Mouse (Mus musculus) liver, embryonic 14.5 days (tissue): Measurements from ENCODE around the gene Mbnl2. TPM values are rescaled to one million over a fixed set of nuclear protein-coding genes. Genes with fewer than 3 reads are reported as not detected.

Experiments used
- ATAC-seq: fragments of 200-750 bp; cut with Nextera tagmentation; 2 replicates; pipeline ENCODE4 v1.8.0; 2017; ENCODE audit warnings: moderate number of reproducible peaks, mild to moderate bottlenecking, moderate library complexity; ENCODE audit not compliant: insufficient read depth
- DNase-seq, 3 experiments: peaks; one replicate each; pipeline ENCODE4 v3.0.0-alpha.2; 2012 to 2013; ENCODE audit warnings: low read depth in 3 of 3, low spot score in 3 of 3
- H3K27ac ChIP-seq: fragments of 300-500 bp; sonication (generic); 2 replicates; pipeline ENCODE4 v1.5.1; 2014; ENCODE audit warnings: moderate library complexity, mild to moderate bottlenecking, control low read depth, inconsistent platforms
- H3K27me3 ChIP-seq: fragments of 300-500 bp; sonication (generic); 2 replicates; pipeline ENCODE4 v1.6.1; 2014; ENCODE audit warnings: mild to moderate bottlenecking, low read length, moderate library complexity; ENCODE audit not compliant: control insufficient read depth, insufficient read depth
- H3K36me3 ChIP-seq: fragments of 300-500 bp; sonication (generic); replicated peaks from 2 replicates; pipeline ENCODE4 v1.6.1; 2014; ENCODE audit warnings: low read depth; ENCODE audit not compliant: control insufficient read depth, insufficient read depth
- H3K4me1 ChIP-seq, 2 experiments: fragments of 200-500 bp in 1 of 2; fragments of 300-500 bp in 1 of 2; sonication (generic) in 1 of 2; replicated peaks; 2 replicates each; pipeline ENCODE4 v1.6.1; 2012 to 2014; ENCODE audit warnings: antibody characterized with exemption in 1 of 2, inconsistent platforms in 1 of 2, low read length in 1 of 2; ENCODE audit not compliant: control insufficient read depth in 2 of 2, insufficient read depth in 2 of 2
- H3K4me2 ChIP-seq: fragments of 300-500 bp; sonication (generic); 2 replicates; pipeline ENCODE4 v1.6.1; 2014; ENCODE audit warnings: low read depth, mild to moderate bottlenecking, control low read depth, moderate library complexity
- H3K4me3 ChIP-seq, 2 experiments: fragments of 200-500 bp in 1 of 2; fragments of 300-500 bp in 1 of 2; sonication (generic) in 1 of 2; 2 replicates each; pipeline ENCODE4 v1.5.1; 2012 to 2014; ENCODE audit warnings: low read depth in 2 of 2, low read length in 2 of 2, mild to moderate bottlenecking in 2 of 2, control low read depth in 1 of 2, inconsistent platforms in 1 of 2, moderate library complexity in 1 of 2; ENCODE audit not compliant: insufficient read depth in 1 of 2
- H3K9ac ChIP-seq: fragments of 300-500 bp; sonication (generic); replicated peaks from 2 replicates; pipeline ENCODE4 v1.6.1; 2014; ENCODE audit warnings: mild to moderate bottlenecking, control low read depth, moderate library complexity
- H3K9me3 ChIP-seq: fragments of 300-500 bp; sonication (generic); 2 replicates; pipeline ENCODE4 v1.6.1; 2016; ENCODE audit warnings: low read length, mixed read lengths; ENCODE audit not compliant: control insufficient read depth
- CTCF ChIP-seq: IDR thresholded peaks from 2 replicates; pipeline ENCODE4 v1.5.1; 2016; ENCODE audit warnings: antibody characterized with exemption, low read depth, control low read depth
- EP300 ChIP-seq: IDR thresholded peaks from 2 replicates; pipeline ENCODE4 v1.6.1; 2016; ENCODE audit warnings: antibody characterized with exemption, low read depth
- whole genome bisulfite sequencing: fragments of 180-500 bp; shearing (Covaris S2); extraction: QIAGEN DNeasy Blood & Tissue Kit; methylation state at CpG from one replicate; pipeline ENCODE4 v1.1.7; 2014; ENCODE audit not compliant: insufficient replicate concordance; 5-methylcytosine and 5-hydroxymethylcytosine counted together
- polyA plus RNA-seq, 2 experiments: library from polyadenylated mRNA; depleted of rRNA in 1 of 2; stranded (reverse) in 1 of 2; unstranded in 1 of 2; fragments of >200 nt; fragmentation: Nextera tagmentation in 1 of 2; extraction: Ambion mirVana in 1 of 2; gene quantifications; 2 replicates each; pipeline versions ENCODE4 v1.2.1 to v1.2.3; 2012 to 2014

Mbnl2 gene
- polyA plus RNA-seq, 2 experiments: 6.5 to 13.5 TPM

GRCm38 (mm10) chr14:120402715-120403114, 127.2 kb downstream of the Mbnl2 start:
- no peaks in the 10 kb centered on the region for H3K27me3 ChIP-seq

GRCm38 (mm10) chr14:120404364-120404763, 128.9 kb downstream of the Mbnl2 start:
- peaks cover 0 to 6% of the 10 kb centered on the region in 2 experiments; a peak in 1 of 4 replicates for H3K4me1 ChIP-seq
- H3K9me3 ChIP-seq: no peaks in the 10 kb centered on the region
- H3K27ac ChIP-seq: no peak overlapping the region
- H3K27me3 ChIP-seq: no peaks in the 10 kb centered on the region
- no peak overlapping the region for H3K4me3 ChIP-seq
- WGBS: 72% methylated on average over 7 of the region's 7 CpGs
- DNase-seq: no peak
- TF ChIP-seq EP300 (no peak), CTCF (no peak)
- H3K36me3 ChIP-seq: no peaks in the 10 kb centered on the region
- H3K4me2 ChIP-seq: no peak overlapping the region
- no peak for ATAC-seq
- H3K9ac ChIP-seq: no peak overlapping the region

More at GRCm38 (mm10) chr14:120402715-120403114, 127.2 kb downstream of the Mbnl2 start:
- Histone ChIP-seq H3K9ac (no peak overlapping the region), H3K36me3 (no peaks in the 10 kb centered on the region), H3K4me3 (no peak overlapping the region), H3K4me1 (peaks cover 0 to 6% of the 10 kb centered on the region in 2 experiments; a peak in 1 of 4 replicates), H3K4me2 (no peak overlapping the region), H3K9me3 (no peaks in the 10 kb centered on the region), H3K27ac (no peak overlapping the region)
- ATAC-seq (no peak), DNase-seq (no peak)
- TF ChIP-seq EP300: no peak
- TF ChIP-seq CTCF: no peak
- WGBS: 85% methylated on average over 9 of the region's 9 CpGs

GRCm38 (mm10) chr14:120404811-120405582, 129.5 kb downstream of the Mbnl2 start:
- Histone ChIP-seq H3K27me3 (no peaks in the 10 kb centered on the region), H3K36me3 (no peaks in the 10 kb centered on the region), H3K4me3 (no peak overlapping the region), H3K9ac (no peak overlapping the region), H3K4me2 (no peak overlapping the region), H3K4me1 (peaks cover 0 to 6% of the 10 kb centered on the region in 2 experiments; a peak in 1 of 4 replicates), H3K9me3 (no peaks in the 10 kb centered on the region), H3K27ac (no peak overlapping the region)
- ATAC-seq (no peak), DNase-seq (no peak)
- 40% methylated on average over 17 of the region's 17 CpGs for WGBS
- TF ChIP-seq EP300 (no peak), CTCF (no peak)

GRCm38 (mm10) chr14:120405597-120405996, 130.1 kb downstream of the Mbnl2 start:
- DNase-seq: no peak
- Histone ChIP-seq H3K27ac (no peak overlapping the region), H3K9ac (no peak overlapping the region), H3K4me2 (no peak overlapping the region), H3K4me1 (peaks cover 0 to 6% of the 10 kb centered on the region in 2 experiments; a peak in 1 of 4 replicates), H3K36me3 (no peaks in the 10 kb centered on the region), H3K9me3 (no peaks in the 10 kb centered on the region), H3K4me3 (no peak overlapping the region), H3K27me3 (no peaks in the 10 kb centered on the region)
- no peak for ATAC-seq
- 59% methylated on average over 3 of the region's 3 CpGs for WGBS
- TF ChIP-seq CTCF (no peak), EP300 (no peak)

GRCm38 (mm10) chr14:120406271-120406670, 130.8 kb downstream of the Mbnl2 start:
- no peak for TF ChIP-seq CTCF
- TF ChIP-seq EP300: no peak
- no peak for ATAC-seq
- peaks cover 0 to 6% of the 10 kb centered on the region in 2 experiments; a peak in 1 of 4 replicates for H3K4me1 ChIP-seq
- 71% methylated on average over 6 of the region's 6 CpGs for WGBS
- H3K9ac ChIP-seq: no peak overlapping the region
- DNase-seq: no peak
- H3K36me3 ChIP-seq: no peaks in the 10 kb centered on the region
- H3K27me3 ChIP-seq: no peaks in the 10 kb centered on the region
- H3K4me2 ChIP-seq: no peak overlapping the region
- no peak overlapping the region for H3K4me3 ChIP-seq
- H3K9me3 ChIP-seq: no peaks in the 10 kb centered on the region
- no peak overlapping the region for H3K27ac ChIP-seq
